Mouse (Mus musculus) megakaryocyte-erythroid progenitor cell, adult 5-6 weeks (primary cell): Measurements from ENCODE around the gene Scgb2b12. TPM values are rescaled to one million over a fixed set of nuclear protein-coding genes. Genes with fewer than 3 reads are reported as not detected.
"Not testable (repeated sequence)": the region's sequence is repeated elsewhere in the genome, so short reads cannot be mapped to it uniquely, and the experiment has no call there.

Experiments used
- ATAC-seq: replicated peaks from 2 replicates; pipeline ENCODE4 v1.8.0; 2016; ENCODE audit warnings: mild to moderate bottlenecking, inconsistent platforms; ENCODE audit not compliant: severe bottlenecking, poor library complexity, low FRiP score, low TSS enrichment
- total RNA-seq, 2 experiments: library from RNA; stranded (forward) in 1 of 2; stranded (reverse) in 1 of 2; fragments of 200-1000, 215-1000 nt in 1 of 2; fragments of >200 nt in 1 of 2; fragmentation: Nextera tagmentation in 1 of 2; gene quantifications; 2 replicates each; pipeline ENCODE4 v1.2.3; 2014 to 2017

Gene Scgb2b12
- not detected in 2 replicates for total RNA-seq (2014; fragmentation: Nextera tagmentation)
- total RNA-seq (2017) = not detected in 2 replicates

- ATAC-seq = not testable (repeated sequence)
Measured at GRCm38 (mm10) chr7:32327145-32327544, at the start of gene Scgb2b12. Scgb2b12 (minus strand) TSS chr7:32327245.

- ATAC-seq = not testable (repeated sequence)
Measured at GRCm38 (mm10) chr7:32333882-32334281, 6.8 kb upstream of the Scgb2b12 start, which contains the start of gene Scgb1b12. Scgb1b12 (plus strand) TSS chr7:32334182.

Other genes starting within 250 kb of the Scgb2b12 start
- gene Scgb1b10, start 226.4 kb downstream of the Scgb2b12 start, total RNA-seq (2014; fragmentation: Nextera tagmentation) = not detected in 2 replicates
- not detected in 2 replicates for gene Scgb1b10, start 226.4 kb downstream of the Scgb2b12 start, total RNA-seq (2017)
- not detected in 2 replicates for gene Scgb2b11, start 116.1 kb downstream of the Scgb2b12 start, total RNA-seq (2014; fragmentation: Nextera tagmentation)
- not detected in 2 replicates for gene Scgb2b11, start 116.1 kb downstream of the Scgb2b12 start, total RNA-seq (2017)
- not detected in 2 replicates for gene Scgb1b11, start 104.4 kb downstream of the Scgb2b12 start, total RNA-seq (2014; fragmentation: Nextera tagmentation)
- not detected in 2 replicates for gene Scgb1b11, start 104.4 kb downstream of the Scgb2b12 start, total RNA-seq (2017)
- gene Scgb1b12, start 6.9 kb upstream of the Scgb2b12 start, total RNA-seq (2014; fragmentation: Nextera tagmentation) = not detected in 2 replicates
- not detected in 2 replicates for gene Scgb1b12, start 6.9 kb upstream of the Scgb2b12 start, total RNA-seq (2017)
- gene Scgb1b29, start 114.3 kb upstream of the Scgb2b12 start, total RNA-seq (2014; fragmentation: Nextera tagmentation) = not detected in 2 replicates
- gene Scgb1b29, start 114.3 kb upstream of the Scgb2b12 start, total RNA-seq (2017) = not detected in 2 replicates